ENCODE assay signal across 8 mouse cellular contexts in the genomic region with DNA sequence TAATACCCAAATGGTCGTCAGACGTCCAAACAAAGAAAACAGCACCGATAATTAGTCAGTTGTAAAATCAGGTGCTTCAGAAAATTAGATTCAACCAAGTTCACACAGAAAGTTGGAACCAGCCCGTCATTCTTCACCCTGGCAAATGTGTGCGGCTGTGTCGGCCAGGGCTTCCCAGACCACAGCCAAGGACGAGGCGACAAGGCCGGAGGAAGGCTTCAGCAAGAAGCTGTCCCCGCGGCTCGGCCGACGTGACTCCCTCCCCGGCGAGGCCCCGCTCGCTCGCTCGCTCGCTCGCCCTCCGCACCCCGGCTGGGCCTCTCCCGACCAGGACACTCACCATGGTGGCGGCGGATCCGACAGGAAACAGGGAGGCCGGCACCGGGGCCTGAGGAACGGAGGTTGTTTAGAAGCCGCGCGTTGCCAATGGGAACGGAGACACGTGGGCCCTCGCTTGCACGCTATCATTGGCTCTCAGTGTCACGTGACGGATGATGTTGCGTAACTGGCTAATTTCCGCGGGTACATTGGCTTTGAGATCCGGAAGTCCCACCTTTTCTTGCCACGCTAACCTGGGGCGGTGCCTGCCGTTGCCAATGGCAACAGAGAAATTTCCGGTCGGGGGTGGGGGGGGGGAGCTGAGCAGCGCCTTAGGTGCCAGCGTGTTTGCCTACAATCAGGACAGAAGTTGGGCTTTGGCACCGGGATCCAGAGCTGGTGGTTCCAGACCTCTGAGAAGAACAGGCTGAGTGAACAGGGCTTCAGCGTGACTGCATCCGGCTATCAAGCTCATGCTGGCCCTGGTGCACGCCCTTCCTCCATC. TPM values are rescaled to one million over a fixed set of nuclear protein-coding genes. Genes with fewer than 3 reads are reported as not detected.
DNase-seq lines count a peak whose midpoint lies in the region; ATAC-seq and TF ChIP-seq lines count a peak whose summit lies in the region.

TSS of gene Lztfl1 (minus strand) at position 512 of the 823 bp plus-strand sequence.

- H3K4me3 ChIP-seq in embryonic facial prominence, embryonic 13.5 days = peak within 1 kb of the TSS; percentile 87
- H3K4me3 ChIP-seq in kidney, adult 2 months (ENCODE audit: insufficient read depth, low read depth, low read length) = peak within 1 kb of the TSS; percentile 76
- H3K4me3 ChIP-seq in limb, embryonic 12.5 days (replicated peaks) = peak within 1 kb of the TSS; percentile 82
- H3K4me3 ChIP-seq in midbrain, embryonic 15.5 days = peak within 1 kb of the TSS; percentile 100
- peak within 1 kb of the TSS; percentile 81 for H3K4me3 ChIP-seq in spleen, adult 2 months (ENCODE audit: extremely low read depth, insufficient read depth, insufficient read length)

- H3K27me3 ChIP-seq in embryonic facial prominence, embryonic 13.5 days = no peaks in the 10 kb centered on the region
- no peaks in the 10 kb centered on the region for H3K27me3 ChIP-seq in kidney, adult 2 months (replicated peaks; ENCODE audit: control insufficient read depth, insufficient read depth, low read length)
- H3K27me3 ChIP-seq in limb, embryonic 12.5 days = peaks cover 3% of the 10 kb centered on the region; the same call in 1 of the 2 replicates
- H3K27me3 ChIP-seq in midbrain, embryonic 15.5 days (replicated peaks) = no peaks in the 10 kb centered on the region
- no peaks in the 10 kb centered on the region for H3K27me3 ChIP-seq in spleen, adult 2 months (ENCODE audit: control insufficient read depth, insufficient read depth, low read length)

- peak; percentile 99 for ATAC-seq in embryonic facial prominence, embryonic 13.5 days (ENCODE audit: insufficient number of reproducible peaks, insufficient read depth, low FRiP score, low TSS enrichment, low read depth)
- peak; percentile 99 for ATAC-seq in limb, embryonic 12.5 days (ENCODE audit: insufficient number of reproducible peaks, insufficient read depth, low FRiP score, low TSS enrichment, low read depth)
- ATAC-seq in midbrain, embryonic 15.5 days (replicated peaks) = peak; percentile 100

- H3K4me1 ChIP-seq in embryonic facial prominence, embryonic 13.5 days = peaks cover 6% of the 10 kb centered on the region
- peaks cover 4% of the 10 kb centered on the region; the same call in 1 of the 2 replicates for H3K4me1 ChIP-seq in kidney, adult 2 months (ENCODE audit: control insufficient read depth, insufficient read depth, low read length)
- H3K4me1 ChIP-seq in limb, embryonic 12.5 days (replicated peaks) = peaks cover 6% of the 10 kb centered on the region
- peaks cover 15% of the 10 kb centered on the region for H3K4me1 ChIP-seq in midbrain, embryonic 15.5 days
- H3K4me1 ChIP-seq in spleen, adult 2 months (ENCODE audit: control insufficient read depth, insufficient read depth, insufficient read length) = no peaks in the 10 kb centered on the region; the same call in 1 of the 2 replicates

- H3K9me3 ChIP-seq in embryonic facial prominence, embryonic 13.5 days = no peaks in the 10 kb centered on the region
- no peaks in the 10 kb centered on the region for H3K9me3 ChIP-seq in limb, embryonic 12.5 days
- H3K9me3 ChIP-seq in midbrain, embryonic 15.5 days = no peaks in the 10 kb centered on the region

- no peak for TF ChIP-seq CTCF in kidney, adult 2 months (conservative IDR thresholded peaks at IDR 0.05; ENCODE audit: insufficient read depth, insufficient read length, low read depth, low read length)
- TF ChIP-seq CTCF in spleen, adult 2 months (IDR thresholded peaks at IDR 0.05; ENCODE audit: extremely low read depth, insufficient read depth, insufficient read length, insufficient replicate concordance) = no peak

- TF ChIP-seq POLR2A in kidney, adult 2 months (IDR thresholded peaks at IDR 0.05; ENCODE audit: low read depth, low read length) = no peak
- no peak for TF ChIP-seq POLR2A in spleen, adult 2 months (IDR thresholded peaks at IDR 0.05; ENCODE audit: low read depth, low read length)

- H3K4me2 ChIP-seq in embryonic facial prominence, embryonic 13.5 days = peak within 1 kb of the TSS; percentile 71
- peak within 1 kb of the TSS; percentile 67 for H3K4me2 ChIP-seq in limb, embryonic 12.5 days
- H3K4me2 ChIP-seq in midbrain, embryonic 15.5 days = peak within 1 kb of the TSS; percentile 72

- DNase-seq in 3134 (ENCODE audit: extremely low read depth, insufficient read length, low spot score) = peak; percentile 95
- peak; percentile 97 for DNase-seq in adrenal gland, postnatal 36 days
- peak; percentile 98 for DNase-seq in heart, adult 18-20 months
- peak; percentile 99 for DNase-seq in kidney, adult 2 months
- peak; percentile 93 to 99 for DNase-seq in spleen, adult 2 months (ENCODE audit: low read depth in 1 of 2, low spot score in 2 of 2)

- H3K27ac ChIP-seq in embryonic facial prominence, embryonic 13.5 days = peak within 1 kb of the TSS; percentile 57; the same call in 1 of the 2 replicates
- H3K27ac ChIP-seq in kidney, adult 2 months (ENCODE audit: insufficient read depth, low read depth, low read length) = peak within 1 kb of the TSS; percentile 67
- peak within 1 kb of the TSS; percentile 73 for H3K27ac ChIP-seq in limb, embryonic 12.5 days
- H3K27ac ChIP-seq in midbrain, embryonic 15.5 days = peak within 1 kb of the TSS; percentile 77
- H3K27ac ChIP-seq in spleen, adult 2 months (ENCODE audit: insufficient read depth, low read length) = peak within 1 kb of the TSS; percentile 71

- H3K36me3 ChIP-seq in embryonic facial prominence, embryonic 13.5 days = peaks cover under 1% of the 10 kb centered on the region; the same call in 1 of the 2 replicates
- no peaks in the 10 kb centered on the region for H3K36me3 ChIP-seq in kidney, adult 2 months (ENCODE audit: control insufficient read depth, insufficient read depth, low read length)
- peaks cover under 1% of the 10 kb centered on the region; the same call in 1 of the 2 replicates for H3K36me3 ChIP-seq in limb, embryonic 12.5 days
- no peaks in the 10 kb centered on the region for H3K36me3 ChIP-seq in midbrain, embryonic 15.5 days (replicated peaks)
- no peaks in the 10 kb centered on the region for H3K36me3 ChIP-seq in spleen, adult 2 months (ENCODE audit: control insufficient read depth, insufficient read depth, low read length)

- H3K9ac ChIP-seq in embryonic facial prominence, embryonic 13.5 days = peak within 1 kb of the TSS; percentile 93
- peak within 1 kb of the TSS; percentile 76 for H3K9ac ChIP-seq in limb, embryonic 12.5 days (replicated peaks)
- H3K9ac ChIP-seq in midbrain, embryonic 15.5 days = peak within 1 kb of the TSS; percentile 97

- under 1% methylated on average over 55 of the region's 55 CpGs for WGBS in embryonic facial prominence, embryonic 13.5 days
- 1% methylated on average over 55 of the region's 55 CpGs for WGBS in kidney, adult 2 months
- WGBS in limb, embryonic 12.5 days = 1% methylated on average over 55 of the region's 55 CpGs
- WGBS in midbrain, embryonic 15.5 days = under 1% methylated on average over 55 of the region's 55 CpGs
- 1% methylated on average over 55 of the region's 55 CpGs for WGBS in spleen, adult 2 months

RNA-seq across cellular contexts. Expression of gene Lztfl1, which starts in this region (rescaled TPM):
- total RNA-seq in adrenal gland, postnatal 36 days (2021) = 10 to 100 TPM; 49.2 to 52.2 TPM
- 61.6 and 65.8 TPM in 2 replicates for polyA plus RNA-seq in embryonic facial prominence, embryonic 13.5 days (2015; fragmentation: Nextera tagmentation; extraction: Ambion mirVana)
- total RNA-seq in heart, adult 18-20 months (2021) = 10 to 100 TPM; 35.6 to 35.9 TPM
- 4.5 and 5.3 TPM in 2 replicates for polyA plus RNA-seq in kidney, adult 2 months (2012; rRNA removed)
- 50.0 and 56.2 TPM in 2 replicates for polyA plus RNA-seq in limb, embryonic 12.5 days (2016; fragmentation: Nextera tagmentation; extraction: Ambion mirVana)
- 42.8 and 45.2 TPM in 2 replicates for polyA plus RNA-seq in midbrain, embryonic 15.5 days (2015; fragmentation: Nextera tagmentation; extraction: Ambion mirVana)
- polyA plus RNA-seq in spleen, adult 2 months (2012; rRNA removed) = 1.00 and 1.4 TPM in 2 replicates

Comparison
In these comparisons a context has a peak if more than half of its experiments do, and no peak if none do; other contexts are left out.
1. Peak in every context shown above with its lines: DNase-seq, ATAC-seq, H3K4me3 ChIP-seq and H3K27ac ChIP-seq.